ENCODE assay signal across 8 mouse cellular contexts in genomic region chr17:56672941-56673646, GRCm38 (mm10). TPM values are rescaled to one million over a fixed set of nuclear protein-coding genes. Genes with fewer than 3 reads are reported as not detected.
DNase-seq lines count a peak whose midpoint lies in the region; ATAC-seq and TF ChIP-seq lines count a peak whose summit lies in the region.

Ranbp3 (plus strand) TSS chr17:56673294.

- peaks cover 36% of the 10 kb centered on the region for H3K36me3 ChIP-seq in G1E (replicated peaks)
- peaks cover 2% of the 10 kb centered on the region; the same call in 1 of the 2 replicates for H3K36me3 ChIP-seq in forebrain, embryonic 16.5 days (ENCODE audit: control insufficient read depth, insufficient read depth)
- peaks cover 26% of the 10 kb centered on the region for H3K36me3 ChIP-seq in lung, embryonic 14.5 days (ENCODE audit: insufficient read depth)
- H3K36me3 ChIP-seq in thymus, adult 2 months (ENCODE audit: control insufficient read depth, insufficient read depth, low read length): no peaks in the 10 kb centered on the region; the same call in 1 of the 2 replicates

- H3K27ac ChIP-seq in forebrain, embryonic 16.5 days (ENCODE audit: low read length): peak within 1 kb of the TSS; percentile 86
- H3K27ac ChIP-seq in layer of hippocampus, adult 2 months: peak within 1 kb of the TSS; percentile 96
- H3K27ac ChIP-seq in lung, embryonic 14.5 days (ENCODE audit: low read depth): peak within 1 kb of the TSS; percentile 91
- peak within 1 kb of the TSS; percentile 93 for H3K27ac ChIP-seq in olfactory bulb, adult 2 months (ENCODE audit: insufficient read depth, low read depth, low read length)
- H3K27ac ChIP-seq in thymus, adult 2 months (ENCODE audit: control insufficient read depth, insufficient read depth, low read length): peak within 1 kb of the TSS; percentile 56; the same call in 1 of the 2 replicates

- H3K27me3 ChIP-seq in G1E (ENCODE audit: insufficient read depth, low read length): peaks cover 7% of the 10 kb centered on the region
- no peaks in the 10 kb centered on the region for H3K27me3 ChIP-seq in forebrain, embryonic 16.5 days (replicated peaks; ENCODE audit: control insufficient read depth, insufficient read depth, low read length)
- H3K27me3 ChIP-seq in lung, embryonic 14.5 days (ENCODE audit: insufficient read depth, low read length): no peaks in the 10 kb centered on the region
- H3K27me3 ChIP-seq in thymus, adult 2 months (ENCODE audit: control insufficient read depth, insufficient read depth, low read length): no peaks in the 10 kb centered on the region; the same call in 1 of the 2 replicates

- H3K9ac ChIP-seq in forebrain, embryonic 16.5 days (replicated peaks; ENCODE audit: low read depth, low read length): peak within 1 kb of the TSS; percentile 90
- H3K9ac ChIP-seq in lung, embryonic 14.5 days: peak within 1 kb of the TSS; percentile 96

- intact Hi-C loops in heart, postnatal 36 days (cut with DNase I): no loop called here

- peaks cover 72% of the 10 kb centered on the region for H3K4me1 ChIP-seq in G1E (ENCODE audit: insufficient read depth, low read depth, low read length)
- H3K4me1 ChIP-seq in forebrain, embryonic 16.5 days (replicated peaks; ENCODE audit: control insufficient read depth, insufficient read depth, low read length): peaks cover 37% of the 10 kb centered on the region
- H3K4me1 ChIP-seq in lung, embryonic 14.5 days (ENCODE audit: insufficient read depth): 0 out of 2 replicates have a peak, but pooled peaks cover 4% of the 10 kb centered on the region
- peaks cover 18% of the 10 kb centered on the region for H3K4me1 ChIP-seq in olfactory bulb, adult 2 months (ENCODE audit: control insufficient read depth, insufficient read depth, low read length)
- peaks cover 16% of the 10 kb centered on the region for H3K4me1 ChIP-seq in thymus, adult 2 months (replicated peaks; ENCODE audit: control insufficient read depth, insufficient read depth, low read length)

- peak within 1 kb of the TSS; percentile 94 for H3K4me3 ChIP-seq in G1E (ENCODE audit: low read depth, low read length)
- H3K4me3 ChIP-seq in forebrain, embryonic 16.5 days (replicated peaks; ENCODE audit: low read length): peak within 1 kb of the TSS; percentile 58
- H3K4me3 ChIP-seq in layer of hippocampus, adult 2 months: peak within 1 kb of the TSS; percentile 93
- peak within 1 kb of the TSS; percentile 95 for H3K4me3 ChIP-seq in lung, embryonic 14.5 days (ENCODE audit: low read depth, low read length)
- peak within 1 kb of the TSS; percentile 97 for H3K4me3 ChIP-seq in olfactory bulb, adult 2 months (ENCODE audit: insufficient read depth, low read depth, low read length)
- H3K4me3 ChIP-seq in thymus, adult 2 months (ENCODE audit: control insufficient read depth, insufficient read depth, low read length): peak within 1 kb of the TSS; percentile 67

- no peaks in the 10 kb centered on the region for H3K9me3 ChIP-seq in G1E (replicated peaks)
- H3K9me3 ChIP-seq in forebrain, embryonic 16.5 days (ENCODE audit: control insufficient read depth, low read length): no peaks in the 10 kb centered on the region
- no peaks in the 10 kb centered on the region for H3K9me3 ChIP-seq in lung, embryonic 14.5 days (ENCODE audit: low read depth, low read length)

- TF ChIP-seq POLR2A in olfactory bulb, adult 2 months (IDR thresholded peaks at IDR 0.05; ENCODE audit: insufficient read depth, low read depth, low read length): peak; percentile 79
- peak; percentile 84 for TF ChIP-seq POLR2A in thymus, adult 2 months (IDR thresholded peaks at IDR 0.05; ENCODE audit: control insufficient read depth, extremely low read depth, insufficient read depth, low read length, poor library complexity)

- peak; percentile 98 for DNase-seq in G1E (ENCODE audit: low spot score)
- peak; percentile 99 to 100 for DNase-seq in cerebellum, adult 18-20 months
- peak; percentile 98 for DNase-seq in heart, postnatal 36 days
- DNase-seq in layer of hippocampus, adult 2 months (ENCODE audit: low spot score in 2 of 2): peak; percentile 99
- peak; percentile 100 for DNase-seq in lung, embryonic 14.5 days
- DNase-seq in thymus, adult 2 months: peak; percentile 99

- H3K4me2 ChIP-seq in forebrain, embryonic 16.5 days (ENCODE audit: low read length): peak within 1 kb of the TSS; percentile 89
- peak within 1 kb of the TSS; percentile 80 for H3K4me2 ChIP-seq in lung, embryonic 14.5 days

- peak; percentile 85 for ATAC-seq in G1E (ENCODE audit: extremely low read depth, insufficient number of reproducible peaks, low FRiP score, poor library complexity, severe bottlenecking)
- peak; percentile 91 for ATAC-seq in forebrain, embryonic 16.5 days
- ATAC-seq in lung, embryonic 14.5 days (ENCODE audit: insufficient read depth): peak; percentile 90

- TF ChIP-seq CTCF in G1E (IDR thresholded peaks at IDR 0.05; ENCODE audit: low read depth, low read length): no peak
- no peak for TF ChIP-seq CTCF in layer of hippocampus, adult 2 months (conservative IDR thresholded peaks at IDR 0.05)
- TF ChIP-seq CTCF in lung, embryonic 14.5 days (IDR thresholded peaks at IDR 0.05; ENCODE audit: low read depth): no peak
- no peak for TF ChIP-seq CTCF in olfactory bulb, adult 2 months (IDR thresholded peaks at IDR 0.05; ENCODE audit: insufficient read depth, low read depth, low read length)
- TF ChIP-seq CTCF in thymus, adult 2 months (IDR thresholded peaks at IDR 0.05; ENCODE audit: borderline replicate concordance, control insufficient read depth, extremely low read depth, insufficient read depth, low read length, poor library complexity): no peak

- WGBS in forebrain, embryonic 16.5 days: under 1% methylated on average over 47 of the region's 66 CpGs
- WGBS in lung, embryonic 14.5 days: under 1% methylated on average over 65 of the region's 66 CpGs
- WGBS in olfactory bulb, adult 2 months: 1% methylated on average over 66 of the region's 66 CpGs
- under 1% methylated on average over 66 of the region's 66 CpGs for WGBS in thymus, adult 2 months

RNA-seq across cellular contexts. Expression of gene Ranbp3, which starts in this region (rescaled TPM):
- total RNA-seq in G1E (2014; fragmentation: Nextera tagmentation) (39.4 and 54.7 TPM in 2 replicates), G1E (2017) (70.5 and 83.3 TPM in 2 replicates)
- polyA plus RNA-seq in G1E (2012): 142 and 143 TPM in 2 replicates
- polyA plus RNA-seq in forebrain, embryonic 16.5 days (2015; fragmentation: Nextera tagmentation; extraction: Ambion mirVana): 114 and 120 TPM in 2 replicates
- total RNA-seq in heart, postnatal 36 days (2021): 10 to 100 TPM; 34.9 to 38.0 TPM
- 10 to 100 TPM; 87.5 to 89.6 TPM for total RNA-seq in layer of hippocampus, adult 2 months (2021)
- 93.8 and 105 TPM in 2 replicates for polyA plus RNA-seq in lung, embryonic 14.5 days (2014; fragmentation: Nextera tagmentation; extraction: Ambion mirVana)
- polyA plus RNA-seq in olfactory bulb, adult 2 months (2012; ENCODE audit: insufficient read depth, insufficient read length, low replicate concordance, missing spikeins): not detected in 2 replicates
- polyA plus RNA-seq in thymus, adult 2 months (2012; rRNA removed): 187 and 191 TPM in 2 replicates

Comparison
In these comparisons a context has a peak if more than half of its experiments do, and no peak if none do; other contexts are left out.
1. Peak in every context shown above with its lines: DNase-seq, ATAC-seq, H3K4me3 ChIP-seq and H3K27ac ChIP-seq.